Mouse (Mus musculus): ENCODE data around the gene Lrpap1. TPM values are rescaled to one million over a fixed set of nuclear protein-coding genes. Genes with fewer than 3 reads are reported as not detected.

Gene Lrpap1
- total and polyA plus RNA-seq, 3 experiments = 33.1 to 59.0 (median 49.0) TPM

DNA sequence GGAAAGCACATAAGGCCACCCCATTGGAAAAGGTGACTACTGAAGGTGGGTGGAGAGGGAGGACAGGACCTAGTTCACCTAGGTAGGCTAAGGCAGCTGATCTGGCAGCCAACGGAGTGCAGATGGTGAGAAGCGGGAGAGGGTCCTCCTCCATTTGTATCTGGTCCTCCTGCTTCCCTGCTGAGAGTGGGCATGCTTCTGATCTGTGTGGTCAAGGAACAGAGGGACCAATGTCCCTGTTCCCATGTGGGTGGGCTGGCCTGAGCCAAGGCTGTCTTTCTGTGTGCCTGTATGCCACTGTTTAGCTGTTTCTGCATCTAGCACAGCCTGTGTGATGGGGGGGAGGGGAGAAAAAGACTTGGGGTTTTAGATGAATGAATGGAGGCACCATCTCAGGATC, 41.2 kb upstream of the Lrpap1 start:
- DNase-seq = no peak
- no peak overlapping the region for H3K27ac ChIP-seq
- 81% methylated on average over 2 of the region's 2 CpGs for WGBS
- no peak overlapping the region for H3K9ac ChIP-seq (ENCODE audit: low read depth, low read length)
- H3K4me3 ChIP-seq = no peak overlapping the region
- H3K4me1 ChIP-seq (ENCODE audit: control insufficient read depth, insufficient read depth, low read length) = no peaks in the 10 kb centered on the region
- no peaks in the 10 kb centered on the region for H3K36me3 ChIP-seq (ENCODE audit: control insufficient read depth, insufficient read depth, low read length)
- no peak for TF ChIP-seq EP300 (IDR thresholded peaks at IDR 0.05; ENCODE audit: insufficient read depth, low read depth, low read length)
- TF ChIP-seq POLR2A (IDR thresholded peaks at IDR 0.05; ENCODE audit: insufficient read depth, low read depth, low read length) = no peak
- no peak for TF ChIP-seq CTCF (IDR thresholded peaks at IDR 0.05)
- intact Hi-C loops (cut with DNase I) = no loop called here
- H3K79me2 ChIP-seq (replicated peaks; ENCODE audit: control insufficient read depth, insufficient read depth, low read length) = no peaks in the 10 kb centered on the region
- H3K27me3 ChIP-seq (ENCODE audit: control insufficient read depth, insufficient read depth, low read length) = no peaks in the 10 kb centered on the region

DNA sequence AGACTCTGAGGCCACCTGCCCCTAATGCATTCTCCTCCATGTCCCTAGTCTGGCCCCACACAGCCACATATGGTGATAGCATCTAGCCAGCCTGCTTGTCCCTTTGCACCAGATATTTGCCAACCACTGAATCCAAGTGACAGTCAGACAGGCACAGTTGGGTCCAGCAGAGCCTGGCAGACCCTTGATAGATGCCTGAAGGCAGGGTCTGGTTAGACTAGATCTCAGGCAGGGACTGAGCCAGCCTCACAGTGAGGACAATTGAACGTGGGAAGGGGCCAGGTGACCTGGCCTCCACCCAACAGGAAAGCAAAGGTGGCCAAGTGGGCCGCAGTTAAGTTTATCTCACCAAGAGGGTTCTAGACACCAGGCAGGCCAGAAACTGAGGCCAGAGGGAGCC, 39.1 kb upstream of the Lrpap1 start:
- intact Hi-C loops (cut with DNase I) = no loop called here
- H3K4me1 ChIP-seq (ENCODE audit: control insufficient read depth, insufficient read depth, low read length) = no peaks in the 10 kb centered on the region
- WGBS = 36% methylated on average over 2 of the region's 2 CpGs
- no peak for DNase-seq
- no peak overlapping the region for H3K27ac ChIP-seq
- TF ChIP-seq POLR2A (IDR thresholded peaks at IDR 0.05; ENCODE audit: insufficient read depth, low read depth, low read length) (no peak), CTCF (IDR thresholded peaks at IDR 0.05) (no peak), EP300 (IDR thresholded peaks at IDR 0.05; ENCODE audit: insufficient read depth, low read depth, low read length) (no peak)
- no peaks in the 10 kb centered on the region for H3K36me3 ChIP-seq (ENCODE audit: control insufficient read depth, insufficient read depth, low read length)
- no peaks in the 10 kb centered on the region for H3K79me2 ChIP-seq (replicated peaks; ENCODE audit: control insufficient read depth, insufficient read depth, low read length)
- H3K27me3 ChIP-seq (ENCODE audit: control insufficient read depth, insufficient read depth, low read length) = no peaks in the 10 kb centered on the region
- H3K4me3 ChIP-seq = no peak overlapping the region
- H3K9ac ChIP-seq (ENCODE audit: low read depth, low read length) = no peak overlapping the region

DNA sequence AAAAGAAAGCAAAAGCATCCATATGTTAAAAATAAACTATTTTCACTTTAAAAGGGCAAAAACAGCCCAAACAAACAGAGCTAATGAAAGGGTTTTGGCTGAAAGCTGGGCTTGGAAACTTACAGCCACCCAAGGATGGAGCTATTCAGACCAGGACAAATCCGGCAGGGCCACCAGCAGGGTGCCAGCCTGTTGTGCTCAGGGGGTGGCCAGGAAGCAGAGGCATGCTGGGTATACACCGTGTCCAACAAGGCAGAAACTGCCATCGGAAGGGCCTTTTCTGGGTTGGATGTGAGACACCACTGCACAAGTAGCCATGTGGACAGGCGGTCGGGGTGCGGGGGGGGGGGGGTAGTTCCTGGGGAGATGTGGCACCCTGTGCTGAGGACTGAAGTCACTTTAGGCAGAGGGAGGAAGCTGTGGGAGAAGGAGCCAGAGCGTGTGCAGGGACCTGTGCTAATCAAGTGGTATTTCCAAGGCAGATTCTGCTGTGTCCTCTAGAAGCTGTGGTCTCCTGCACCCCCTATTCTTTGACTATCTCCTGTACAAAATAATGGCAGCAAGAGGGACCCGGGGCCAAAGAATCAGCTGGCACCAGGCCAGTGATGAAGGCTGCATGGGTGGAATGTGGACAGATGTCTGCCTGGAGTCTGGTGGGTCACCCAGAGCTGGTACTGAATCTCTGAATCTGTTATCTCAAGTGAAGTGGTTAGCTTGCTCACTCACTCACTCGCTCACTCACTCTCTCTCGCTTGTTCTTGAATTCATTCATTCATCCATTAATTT, 38.1 kb upstream of the Lrpap1 start:
- Histone ChIP-seq H3K27ac (no peak overlapping the region), H3K4me3 (no peak overlapping the region), H3K9ac (ENCODE audit: low read depth, low read length) (no peak overlapping the region), H3K79me2 (replicated peaks; ENCODE audit: control insufficient read depth, insufficient read depth, low read length) (no peaks in the 10 kb centered on the region), H3K27me3 (ENCODE audit: control insufficient read depth, insufficient read depth, low read length) (no peaks in the 10 kb centered on the region), H3K36me3 (ENCODE audit: control insufficient read depth, insufficient read depth, low read length) (no peaks in the 10 kb centered on the region), H3K4me1 (ENCODE audit: control insufficient read depth, insufficient read depth, low read length) (no peaks in the 10 kb centered on the region)
- WGBS = 45% methylated on average over 10 of the region's 10 CpGs
- DNase-seq = no peak
- no peak for TF ChIP-seq CTCF (IDR thresholded peaks at IDR 0.05)
- intact Hi-C loops (cut with DNase I) = no loop called here

DNA sequence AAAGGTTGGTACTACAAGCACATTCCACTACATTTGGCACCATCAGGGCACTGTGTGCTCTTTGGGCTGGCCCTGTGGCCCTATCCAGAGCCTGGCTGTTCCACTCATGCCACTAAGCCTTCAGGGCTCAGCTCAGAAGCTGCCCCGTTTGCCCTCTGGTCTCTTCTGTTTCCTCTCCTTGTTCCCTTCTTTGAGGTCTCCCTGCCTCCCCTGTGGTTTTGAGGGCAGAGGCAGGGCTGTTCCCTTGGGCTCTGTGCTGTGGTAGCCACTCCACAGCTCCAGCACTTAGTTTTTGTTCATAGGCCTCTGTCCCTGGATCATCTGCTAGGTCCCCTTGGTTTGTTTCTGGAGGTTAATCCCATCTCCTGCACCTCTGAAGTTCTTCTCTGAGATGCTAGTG, 37.3 kb upstream of the Lrpap1 start:
- DNase-seq = no peak
- H3K4me1 ChIP-seq (ENCODE audit: control insufficient read depth, insufficient read depth, low read length) = no peaks in the 10 kb centered on the region
- intact Hi-C loops (cut with DNase I) = no loop called here
- H3K4me3 ChIP-seq = no peak overlapping the region
- no peak overlapping the region for H3K27ac ChIP-seq
- 60% methylated on average over 1 of the region's 1 CpGs for WGBS
- H3K27me3 ChIP-seq (ENCODE audit: control insufficient read depth, insufficient read depth, low read length) = no peaks in the 10 kb centered on the region
- TF ChIP-seq CTCF (IDR thresholded peaks at IDR 0.05) (no peak), EP300 (IDR thresholded peaks at IDR 0.05; ENCODE audit: insufficient read depth, low read depth, low read length) (no peak), POLR2A (IDR thresholded peaks at IDR 0.05; ENCODE audit: insufficient read depth, low read depth, low read length) (no peak)
- no peaks in the 10 kb centered on the region for H3K36me3 ChIP-seq (ENCODE audit: control insufficient read depth, insufficient read depth, low read length)
- no peaks in the 10 kb centered on the region for H3K79me2 ChIP-seq (replicated peaks; ENCODE audit: control insufficient read depth, insufficient read depth, low read length)
- H3K9ac ChIP-seq (ENCODE audit: low read depth, low read length) = no peak overlapping the region

DNA sequence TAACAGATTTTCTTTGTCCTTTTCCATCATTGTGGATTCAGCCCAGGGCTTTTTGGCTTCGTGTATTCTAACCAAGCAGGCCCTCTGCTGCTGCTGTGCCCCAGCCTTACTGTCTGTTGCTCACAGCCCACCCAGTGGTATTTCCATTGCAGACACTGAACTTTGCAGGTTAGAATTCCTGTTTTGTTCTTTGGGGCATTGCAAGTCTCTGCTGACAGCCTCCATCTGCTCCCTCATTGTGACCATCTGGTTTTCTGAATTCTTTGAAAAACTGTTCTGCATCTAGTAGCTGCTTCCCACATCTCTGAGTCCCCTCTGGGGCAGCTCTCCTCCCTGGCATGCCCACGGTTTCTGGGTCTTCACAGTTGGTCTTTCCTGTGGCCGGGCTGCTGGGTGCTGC, 35.8 kb upstream of the Lrpap1 start:
- intact Hi-C loops (cut with DNase I) = no loop called here
- H3K36me3 ChIP-seq (ENCODE audit: control insufficient read depth, insufficient read depth, low read length) = no peaks in the 10 kb centered on the region

DNA sequence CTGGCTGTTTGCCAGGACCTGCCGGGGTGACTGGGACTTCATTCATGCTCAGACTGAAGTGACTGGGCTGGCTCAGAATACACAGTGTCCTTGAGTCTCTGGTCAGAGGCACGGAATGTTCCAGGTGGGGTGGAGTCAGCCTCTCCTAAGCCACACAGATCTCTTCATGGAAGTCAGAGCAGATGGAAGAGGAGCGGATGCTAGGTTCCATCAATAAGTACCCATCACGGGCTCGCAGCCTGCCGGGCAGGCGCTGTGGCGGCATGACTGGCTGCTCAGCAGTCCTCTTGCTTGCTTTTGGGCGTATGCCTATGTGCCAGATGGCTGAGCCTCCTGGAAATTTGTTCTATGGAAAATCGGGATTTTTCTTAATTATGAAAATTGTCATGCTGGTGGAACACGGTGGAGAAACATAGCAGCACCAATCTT, 32.6 kb upstream of the Lrpap1 start:
- Histone ChIP-seq H3K27me3 (ENCODE audit: control insufficient read depth, insufficient read depth, low read length) (no peaks in the 10 kb centered on the region), H3K9ac (ENCODE audit: low read depth, low read length) (no peak overlapping the region), H3K27ac (no peak overlapping the region), H3K4me3 (no peak overlapping the region), H3K79me2 (replicated peaks; ENCODE audit: control insufficient read depth, insufficient read depth, low read length) (no peaks in the 10 kb centered on the region), H3K4me1 (ENCODE audit: control insufficient read depth, insufficient read depth, low read length) (no peaks in the 10 kb centered on the region), H3K36me3 (ENCODE audit: control insufficient read depth, insufficient read depth, low read length) (no peaks in the 10 kb centered on the region)
- intact Hi-C loops (cut with DNase I) = no loop called here
- 64% methylated on average over 11 of the region's 11 CpGs for whole genome bisulfite sequencing
- DNase-seq = no peak
- TF ChIP-seq EP300 (IDR thresholded peaks at IDR 0.05; ENCODE audit: insufficient read depth, low read depth, low read length) (no peak), CTCF (IDR thresholded peaks at IDR 0.05) (no peak), POLR2A (IDR thresholded peaks at IDR 0.05; ENCODE audit: insufficient read depth, low read depth, low read length) (no peak)

More for the DNA sequence above, 35.8 kb upstream of the Lrpap1 start:
- Histone ChIP-seq H3K9ac (ENCODE audit: low read depth, low read length) (no peak overlapping the region), H3K4me1 (ENCODE audit: control insufficient read depth, insufficient read depth, low read length) (no peaks in the 10 kb centered on the region), H3K4me3 (no peak overlapping the region), H3K79me2 (replicated peaks; ENCODE audit: control insufficient read depth, insufficient read depth, low read length) (no peaks in the 10 kb centered on the region), H3K27me3 (ENCODE audit: control insufficient read depth, insufficient read depth, low read length) (no peaks in the 10 kb centered on the region), H3K27ac (no peak overlapping the region)
- no peak for DNase-seq
- no peak for TF ChIP-seq EP300 (IDR thresholded peaks at IDR 0.05; ENCODE audit: insufficient read depth, low read depth, low read length)
- TF ChIP-seq POLR2A (IDR thresholded peaks at IDR 0.05; ENCODE audit: insufficient read depth, low read depth, low read length) = no peak
- TF ChIP-seq CTCF (IDR thresholded peaks at IDR 0.05) = no peak
- WGBS = 54% methylated on average over 3 of the region's 3 CpGs

Measured in heart, adult 2 months (tissue).